20 mouse cellular contexts compared by ENCODE assay signal in genomic region chr5:77855191-77855590, GRCm38 (mm10).
DNase-seq lines count a peak whose midpoint lies in the region; ATAC-seq lines count a peak whose summit lies in the region.
"Had no signal": no experiment of that assay in that cellular context is flagged by ENCODE, and none has a peak within 500 bp of the region (broad histone marks: within the 10 kb centered on the region; RNA-seq: fewer than 3 reads in every experiment).

No protein-coding gene starts in this region.

- no peaks in the 10 kb centered on the region; the same call in 1 of the 2 replicates for H3K4me1 ChIP-seq in hindbrain, embryonic 16.5 days (ENCODE audit: control insufficient read depth, insufficient read depth, low read depth, low read length)
- H3K4me1 ChIP-seq in hindbrain, embryonic 10.5 days (replicated peaks) = no peaks in the 10 kb centered on the region
- H3K4me1 ChIP-seq in midbrain, embryonic 15.5 days = peaks cover 7% of the 10 kb centered on the region
- no peaks in the 10 kb centered on the region for H3K4me1 ChIP-seq in midbrain, embryonic 10.5 days
- H3K4me1 ChIP-seq: embryonic facial prominence, embryonic 15.5 days; forebrain, embryonic 10.5 days; heart, embryonic 15.5 days had no signal

- peak; percentile 34 to 58 for DNase-seq in cerebellum, postnatal 14 days
- no peak for DNase-seq in hindbrain, embryonic 10.5 days (ENCODE audit: low spot score)
- DNase-seq in midbrain, embryonic 10.5 days (ENCODE audit: low spot score) = no peak
- no peak for DNase-seq in adrenal gland, postnatal 4 days (ENCODE audit: low spot score in 2 of 2)
- DNase-seq: adrenal gland, postnatal 10 days; cerebellum, adult 8-10 months; embryo, embryonic 11 days; gastrocnemius, postnatal 10 days; heart, adult 2 months; heart, postnatal 14 days had no signal

- H3K36me3 ChIP-seq in hindbrain, embryonic 16.5 days (ENCODE audit: control insufficient read depth, insufficient read depth, low read length) = no peaks in the 10 kb centered on the region
- no peaks in the 10 kb centered on the region for H3K36me3 ChIP-seq in hindbrain, embryonic 10.5 days
- H3K36me3 ChIP-seq in midbrain, embryonic 15.5 days (replicated peaks) = no peaks in the 10 kb centered on the region
- no peaks in the 10 kb centered on the region for H3K36me3 ChIP-seq in midbrain, embryonic 10.5 days
- H3K36me3 ChIP-seq: embryonic facial prominence, embryonic 15.5 days; forebrain, embryonic 10.5 days; forebrain, embryonic 15.5 days; heart, embryonic 15.5 days had no signal

- no peak for ATAC-seq in cerebellum, adult (ENCODE audit: insufficient number of reproducible peaks, low FRiP score, low TSS enrichment)
- 0 out of 2 replicates have a peak, but pooled peaks have one; percentile 34 for ATAC-seq in hindbrain, embryonic 16.5 days
- no peak; the same call in 1 of the 2 replicates for ATAC-seq in midbrain, embryonic 15.5 days (replicated peaks)
- ATAC-seq: intestine, embryonic 16.5 days had no signal

- H3K27me3 ChIP-seq in hindbrain, embryonic 16.5 days (replicated peaks; ENCODE audit: control insufficient read depth, insufficient read depth, low read length) = no peaks in the 10 kb centered on the region
- no peaks in the 10 kb centered on the region for H3K27me3 ChIP-seq in hindbrain, embryonic 10.5 days (ENCODE audit: insufficient read depth, poor library complexity, severe bottlenecking)
- no peaks in the 10 kb centered on the region for H3K27me3 ChIP-seq in midbrain, embryonic 15.5 days (replicated peaks)
- no peaks in the 10 kb centered on the region for H3K27me3 ChIP-seq in midbrain, embryonic 10.5 days (ENCODE audit: low read depth, poor library complexity, severe bottlenecking)
- H3K27me3 ChIP-seq: embryonic facial prominence, embryonic 15.5 days; forebrain, embryonic 15.5 days; heart, embryonic 15.5 days had no signal

- 58% methylated on average over 6 of the region's 6 CpGs for WGBS in hindbrain, embryonic 16.5 days
- WGBS in hindbrain, embryonic 10.5 days = 83% methylated on average over 6 of the region's 6 CpGs
- WGBS in midbrain, embryonic 15.5 days = 72% methylated on average over 6 of the region's 6 CpGs
- WGBS in midbrain, embryonic 10.5 days = 88% methylated on average over 6 of the region's 6 CpGs

- no peak overlapping the region for H3K4me2 ChIP-seq in hindbrain, embryonic 16.5 days (ENCODE audit: low read length)
- H3K4me2 ChIP-seq in midbrain, embryonic 15.5 days = no peak overlapping the region
- H3K4me2 ChIP-seq: embryonic facial prominence, embryonic 15.5 days; forebrain, embryonic 15.5 days; heart, embryonic 11.5 days; heart, embryonic 15.5 days had no signal

- H3K9me3 ChIP-seq in hindbrain, embryonic 16.5 days (ENCODE audit: control insufficient read depth, low read length) = no peaks in the 10 kb centered on the region
- H3K9me3 ChIP-seq in hindbrain, embryonic 10.5 days = no peaks in the 10 kb centered on the region
- no peaks in the 10 kb centered on the region for H3K9me3 ChIP-seq in midbrain, embryonic 15.5 days
- no peaks in the 10 kb centered on the region for H3K9me3 ChIP-seq in midbrain, embryonic 10.5 days (replicated peaks)
- H3K9me3 ChIP-seq: embryonic facial prominence, embryonic 15.5 days; forebrain, embryonic 10.5 days; forebrain, embryonic 15.5 days; heart, embryonic 15.5 days had no signal

- H3K27ac ChIP-seq in hindbrain, embryonic 16.5 days (ENCODE audit: low read depth, low read length) = no peak overlapping the region
- no peak overlapping the region for H3K27ac ChIP-seq in hindbrain, embryonic 10.5 days
- 0 out of 2 replicates have a peak overlapping the region, but pooled peaks have one; percentile 45 for H3K27ac ChIP-seq in midbrain, embryonic 15.5 days
- H3K27ac ChIP-seq in midbrain, embryonic 10.5 days (replicated peaks) = no peak overlapping the region
- H3K27ac ChIP-seq: embryonic facial prominence, embryonic 15.5 days; forebrain, embryonic 10.5 days; heart, adult 2 months; heart, embryonic 15.5 days had no signal

- H3K4me3 ChIP-seq in hindbrain, embryonic 16.5 days (ENCODE audit: low read length) = no peak overlapping the region
- H3K4me3 ChIP-seq in hindbrain, embryonic 10.5 days = no peak overlapping the region
- H3K4me3 ChIP-seq in midbrain, embryonic 15.5 days = no peak overlapping the region
- H3K4me3 ChIP-seq in midbrain, embryonic 10.5 days = no peak overlapping the region
- H3K4me3 ChIP-seq: embryonic facial prominence, embryonic 15.5 days; erythroblast, embryonic 14.5 days; forebrain, embryonic 10.5 days; forebrain, embryonic 15.5 days; heart, adult 2 months; heart, embryonic 15.5 days had no signal

- H3K9ac ChIP-seq in hindbrain, embryonic 16.5 days (ENCODE audit: low read depth, low read length) = no peak overlapping the region
- H3K9ac ChIP-seq in midbrain, embryonic 15.5 days = no peak overlapping the region
- H3K9ac ChIP-seq: embryonic facial prominence, embryonic 15.5 days; forebrain, embryonic 15.5 days; heart, embryonic 15.5 days had no signal

Comparison
In these comparisons a context has a peak if more than half of its experiments do, and no peak if none do; other contexts are left out.
1. DNase-seq: peak in cerebellum, postnatal 14 days (2 of 2); none in hindbrain, embryonic 10.5 days (single experiment), midbrain, embryonic 10.5 days (single experiment) and adrenal gland, postnatal 4 days (0 of 2).